Mouse (Mus musculus): ENCODE measurements at regions not wholly inside any gene's neighbourhood (a gene's known extent, or its start where the extent isn't known, plus 50 kb on each side); places are given as distances from the start of the nearest gene placed in this dataset.

DNA sequence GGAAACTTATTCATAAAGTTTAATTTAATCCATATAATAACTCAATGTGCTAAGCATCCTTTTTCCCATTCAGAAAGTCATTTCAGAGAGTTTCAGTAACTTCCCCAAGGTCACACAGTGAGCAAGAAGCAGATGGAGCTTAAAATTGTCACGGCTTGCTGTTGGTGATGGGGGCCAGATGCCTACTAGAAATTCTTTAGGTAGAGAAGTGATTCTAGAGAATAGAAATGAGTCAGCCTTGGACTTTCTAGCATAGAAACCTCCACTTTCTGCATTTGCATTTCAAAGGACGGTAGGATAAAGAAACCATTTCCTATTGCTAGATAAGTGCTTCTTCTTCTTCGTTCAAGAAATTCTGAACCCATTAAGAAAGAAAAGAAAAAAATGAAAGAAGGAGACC lies 514.1 kb downstream of the 1190002N15Rik start:
- TF ChIP-seq CTCF (IDR thresholded peaks at IDR 0.05; ENCODE audit: insufficient read depth, low read length), result no peak
- no peak for TF ChIP-seq POLR2A (IDR thresholded peaks at IDR 0.05; ENCODE audit: borderline replicate concordance, extremely low read depth, low read depth, low read length)
